Mouse (Mus musculus) lung, postnatal 0 days (tissue): ENCODE results near the gene Rgs7. TPM values are rescaled to one million over a fixed set of nuclear protein-coding genes. Genes with fewer than 3 reads are reported as not detected.

Experiments used
- ATAC-seq: fragments of 200-750 bp; cut with Nextera tagmentation; 2 replicates; pipeline ENCODE4 v1.8.0; 2017; ENCODE audit warnings: moderate library complexity
- DNase-seq: peaks from one replicate; pipeline ENCODE4 v3.0.0-alpha.2; 2016; ENCODE audit warnings: low spot score
- H3K27ac ChIP-seq: fragments of 300-500 bp; sonication (generic); 2 replicates; pipeline ENCODE4 v1.5.1; 2014; ENCODE audit warnings: antibody characterized with exemption, mild to moderate bottlenecking, low read length, mixed read lengths
- H3K27me3 ChIP-seq: fragments of 300-500 bp; sonication (generic); replicated peaks from 2 replicates; pipeline ENCODE4 v1.6.1; 2014; ENCODE audit warnings: low read length, mixed read lengths; ENCODE audit not compliant: insufficient read depth
- H3K36me3 ChIP-seq: fragments of 300-500 bp; sonication (generic); 2 replicates; pipeline ENCODE4 v1.6.1; 2014; ENCODE audit warnings: low read length, mixed read lengths; ENCODE audit not compliant: insufficient read depth
- H3K4me1 ChIP-seq: fragments of 300-500 bp; sonication (generic); 2 replicates; pipeline ENCODE4 v1.6.1; 2014; ENCODE audit warnings: antibody characterized with exemption, low read depth, low read length, mixed read lengths; ENCODE audit not compliant: insufficient read depth
- H3K4me2 ChIP-seq: fragments of 300-500 bp; sonication (generic); replicated peaks from 2 replicates; pipeline ENCODE4 v1.6.1; 2014; ENCODE audit warnings: low read depth, mild to moderate bottlenecking, low read length, moderate library complexity, mixed read lengths
- H3K4me3 ChIP-seq: fragments of 300-500 bp; sonication (generic); 2 replicates; pipeline ENCODE4 v1.5.1; 2014; ENCODE audit warnings: low read depth, low read length
- H3K9ac ChIP-seq: fragments of 300-500 bp; sonication (generic); replicated peaks from 2 replicates; pipeline ENCODE4 v1.6.1; 2014; ENCODE audit warnings: low read depth, mild to moderate bottlenecking
- H3K9me3 ChIP-seq: fragments of 300-500 bp; sonication (generic); 2 replicates; pipeline ENCODE4 v1.6.1; 2016; ENCODE audit warnings: low read length, mixed read lengths
- CTCF ChIP-seq: IDR thresholded peaks from 2 replicates; pipeline ENCODE4 v1.5.1; 2016; ENCODE audit warnings: antibody characterized with exemption, mild to moderate bottlenecking
- EP300 ChIP-seq: IDR thresholded peaks from 2 replicates; pipeline ENCODE4 v1.6.1; 2016; ENCODE audit warnings: antibody characterized with exemption, mild to moderate bottlenecking, control low read depth
- WGBS: fragments of 180-500 bp; shearing (Covaris S2); extraction: QIAGEN DNeasy Blood & Tissue Kit; methylation state at CpG from one replicate; pipeline ENCODE4 v1.1.7; 2014; 5-methylcytosine and 5-hydroxymethylcytosine counted together
- polyA plus RNA-seq: library from polyadenylated mRNA; unstranded; fragments of >200 nt; fragmentation: Nextera tagmentation; extraction: Ambion mirVana; gene quantifications from 2 replicates; pipeline ENCODE4 v1.2.1, GENCODE M21; 2015

Gene Rgs7
- polyA plus RNA-seq, 1 experiment from 2014 or later = 0.20 TPM

DNA sequence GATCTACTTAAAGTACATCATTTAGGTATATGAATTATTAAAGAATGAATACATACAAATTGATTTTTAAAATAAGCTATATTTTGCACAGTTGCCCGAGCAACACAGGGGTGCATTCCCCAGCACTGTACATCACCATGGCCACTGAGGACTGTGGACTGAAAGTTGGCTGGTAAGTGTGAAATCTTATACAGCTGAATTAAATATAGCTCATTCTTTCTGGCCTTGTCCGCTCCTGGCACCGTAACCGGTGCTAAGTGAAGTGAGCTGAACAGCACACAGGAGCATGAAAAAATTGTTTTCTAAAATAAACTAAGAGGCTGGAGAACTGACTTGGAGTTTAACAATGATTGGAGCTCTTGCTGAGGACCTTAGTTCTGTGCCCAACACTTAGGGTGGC is 71.4 kb downstream of the Rgs7 start:
- DNase-seq (no peak), ATAC-seq (no peak)
- TF ChIP-seq EP300 = no peak
- TF ChIP-seq CTCF = no peak
- Histone ChIP-seq H3K4me2 (no peak overlapping the region), H3K4me1 (no peaks in the 10 kb centered on the region), H3K9ac (no peak overlapping the region), H3K27ac (no peak overlapping the region), H3K36me3 (no peaks in the 10 kb centered on the region), H3K27me3 (no peaks in the 10 kb centered on the region), H3K4me3 (no peak overlapping the region), H3K9me3 (no peaks in the 10 kb centered on the region)
- WGBS = 86% methylated on average over 4 of the region's 4 CpGs

DNA sequence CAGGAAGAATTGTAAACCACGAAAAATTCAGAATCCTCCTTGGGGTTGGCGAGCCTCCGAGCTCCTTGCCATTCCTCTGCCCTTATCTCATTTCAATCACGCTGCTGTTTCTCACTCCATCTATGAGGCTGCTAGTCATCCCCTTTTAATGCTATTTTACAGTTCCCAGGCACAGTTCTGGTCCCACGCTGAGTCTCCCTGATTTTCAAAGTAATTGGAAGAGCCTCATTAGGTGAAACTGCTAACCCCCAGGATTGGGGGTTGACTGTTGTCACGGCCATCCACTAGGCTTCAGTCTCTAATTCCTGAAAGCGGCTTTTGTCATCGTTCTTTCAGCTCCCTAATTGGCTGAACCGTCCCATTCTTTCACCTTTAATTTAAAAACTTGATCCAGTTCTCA is 76.6 kb downstream of the Rgs7 start:
- Histone ChIP-seq H3K27me3 (no peaks in the 10 kb centered on the region), H3K4me3 (no peak overlapping the region), H3K9me3 (no peaks in the 10 kb centered on the region), H3K4me2 (no peak overlapping the region), H3K27ac (no peak overlapping the region), H3K4me1 (no peaks in the 10 kb centered on the region), H3K36me3 (no peaks in the 10 kb centered on the region), H3K9ac (no peak overlapping the region)
- WGBS = 69% methylated on average over 9 of the region's 9 CpGs
- DNase-seq (no peak), ATAC-seq (no peak)
- TF ChIP-seq EP300 (no peak), CTCF (no peak)

DNA sequence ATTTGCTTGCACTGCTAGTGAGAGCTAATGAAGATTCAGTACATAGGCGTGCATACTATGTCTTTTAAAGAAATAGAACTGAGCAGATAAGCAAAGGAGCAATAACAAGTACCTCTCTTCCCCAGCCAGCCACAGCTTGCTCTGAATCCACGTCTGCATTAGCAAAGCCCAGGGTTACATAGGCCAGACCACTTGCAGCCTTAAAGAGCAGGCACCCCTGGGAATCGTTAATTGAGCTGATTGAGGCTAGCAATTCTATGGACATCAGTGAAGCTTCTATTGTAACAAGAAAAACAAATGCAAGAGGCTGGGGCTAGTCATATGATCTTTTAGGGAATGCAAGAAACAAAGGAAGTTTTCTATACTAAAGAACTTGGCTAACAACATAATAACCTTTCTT is 81.9 kb downstream of the Rgs7 start:
- no peak overlapping the region for H3K4me2 ChIP-seq
- no peaks in the 10 kb centered on the region for H3K4me1 ChIP-seq
- WGBS = 44% methylated on average over 3 of the region's 3 CpGs
- H3K9me3 ChIP-seq = no peaks in the 10 kb centered on the region
- H3K27ac ChIP-seq = no peak overlapping the region
- DNase-seq = no peak
- H3K9ac ChIP-seq = no peak overlapping the region
- no peak overlapping the region for H3K4me3 ChIP-seq
- no peaks in the 10 kb centered on the region for H3K27me3 ChIP-seq
- no peak for ATAC-seq
- no peak for TF ChIP-seq CTCF
- no peak for TF ChIP-seq EP300
- H3K36me3 ChIP-seq = no peaks in the 10 kb centered on the region

DNA sequence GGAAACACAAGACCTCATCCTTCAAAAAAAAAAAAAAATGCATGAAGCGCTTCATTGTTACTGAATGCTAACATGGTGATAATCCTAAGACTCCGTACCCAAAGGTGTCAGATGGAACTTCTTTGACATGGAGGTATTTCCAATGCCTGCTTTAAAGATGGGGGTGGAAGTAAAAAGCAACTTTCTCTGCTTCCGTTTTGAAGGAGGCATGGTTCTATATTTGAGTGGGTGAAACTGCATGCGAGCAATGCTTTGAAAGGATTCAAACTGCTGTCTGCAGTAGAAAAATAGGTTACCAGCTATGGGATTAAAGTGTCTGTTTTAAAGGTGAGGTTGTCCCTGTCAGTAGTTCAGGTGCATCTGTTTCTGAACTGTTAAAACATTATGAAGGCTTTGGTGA is 100.4 kb downstream of the Rgs7 start:
- Histone ChIP-seq H3K4me2 (no peak overlapping the region), H3K4me1 (no peaks in the 10 kb centered on the region), H3K27ac (no peak overlapping the region), H3K9me3 (no peaks in the 10 kb centered on the region), H3K27me3 (no peaks in the 10 kb centered on the region), H3K36me3 (no peaks in the 10 kb centered on the region), H3K9ac (no peak overlapping the region), H3K4me3 (no peak overlapping the region)
- WGBS = 71% methylated on average over 4 of the region's 4 CpGs
- no peak for DNase-seq
- TF ChIP-seq CTCF (no peak), EP300 (no peak)
- no peak for ATAC-seq

DNA sequence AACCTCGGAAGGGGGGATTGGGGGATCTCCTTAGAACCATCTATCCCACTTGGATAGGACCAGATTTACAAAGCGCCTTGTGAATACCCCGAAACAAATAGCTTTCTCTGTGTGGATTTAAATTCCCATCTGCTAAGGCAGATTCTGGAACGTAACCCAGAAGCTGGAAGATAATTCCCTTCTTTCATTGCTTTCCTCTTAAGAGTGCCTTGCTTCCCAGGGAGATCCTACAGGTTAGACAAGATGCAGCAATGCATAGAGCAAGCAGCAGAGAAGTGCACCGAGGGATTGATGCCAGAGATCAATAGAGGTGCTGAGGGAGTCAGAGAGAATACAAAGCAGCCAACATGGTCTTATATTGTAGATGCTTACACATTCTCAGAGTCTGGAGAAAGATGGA is 103.0 kb downstream of the Rgs7 start:
- 65% methylated on average over 5 of the region's 5 CpGs for WGBS

DNA sequence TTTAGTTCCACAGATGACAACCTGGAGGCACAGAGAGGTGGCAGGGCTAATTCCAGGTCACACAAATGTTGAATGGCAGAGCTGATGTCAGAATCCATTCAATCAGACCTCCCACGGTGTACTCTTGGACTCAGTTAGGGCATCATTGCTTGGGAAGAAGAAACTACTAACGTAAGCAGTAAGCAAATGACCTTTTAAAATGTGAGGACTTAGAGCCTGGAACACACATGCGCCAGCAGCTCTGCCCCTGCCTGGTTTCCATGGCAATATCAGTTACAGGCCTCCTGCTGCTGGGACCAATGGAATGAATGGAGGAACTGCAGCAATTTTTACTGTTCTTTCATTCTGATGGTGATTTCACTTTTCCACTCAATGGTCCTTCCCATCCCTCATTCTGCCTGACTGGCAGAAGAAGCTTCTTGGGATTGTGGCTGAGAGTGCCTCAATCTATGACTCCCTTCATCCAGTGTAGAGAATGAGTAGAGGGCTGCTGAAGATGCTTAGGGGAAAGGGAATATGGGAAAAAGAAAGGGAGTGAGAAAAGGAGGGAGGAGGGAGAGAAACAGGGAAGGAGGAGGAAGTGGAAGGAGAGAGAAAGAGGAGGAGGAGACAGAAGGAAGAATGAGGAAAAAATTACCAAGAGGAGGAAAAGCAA is 106.6 kb downstream of the Rgs7 start:
- Histone ChIP-seq H3K36me3 (no peaks in the 10 kb centered on the region), H3K4me2 (no peak overlapping the region), H3K9me3 (no peaks in the 10 kb centered on the region), H3K27me3 (no peaks in the 10 kb centered on the region), H3K4me3 (no peak overlapping the region), H3K9ac (no peak overlapping the region), H3K4me1 (no peaks in the 10 kb centered on the region), H3K27ac (no peak overlapping the region)
- ATAC-seq (no peak), DNase-seq (no peak)
- 39% methylated on average over 3 of the region's 3 CpGs for WGBS
- TF ChIP-seq EP300 (no peak), CTCF (no peak)

More for the DNA sequence above, 103.0 kb downstream of the Rgs7 start:
- H3K4me3 ChIP-seq = no peak overlapping the region
- no peak overlapping the region for H3K4me2 ChIP-seq
- H3K9ac ChIP-seq = no peak overlapping the region
- TF ChIP-seq EP300 (no peak), CTCF (no peak)
- no peaks in the 10 kb centered on the region for H3K4me1 ChIP-seq
- no peak for DNase-seq
- H3K9me3 ChIP-seq = no peaks in the 10 kb centered on the region
- no peak for ATAC-seq
- no peaks in the 10 kb centered on the region for H3K36me3 ChIP-seq
- H3K27ac ChIP-seq = no peak overlapping the region
- H3K27me3 ChIP-seq = no peaks in the 10 kb centered on the region

DNA sequence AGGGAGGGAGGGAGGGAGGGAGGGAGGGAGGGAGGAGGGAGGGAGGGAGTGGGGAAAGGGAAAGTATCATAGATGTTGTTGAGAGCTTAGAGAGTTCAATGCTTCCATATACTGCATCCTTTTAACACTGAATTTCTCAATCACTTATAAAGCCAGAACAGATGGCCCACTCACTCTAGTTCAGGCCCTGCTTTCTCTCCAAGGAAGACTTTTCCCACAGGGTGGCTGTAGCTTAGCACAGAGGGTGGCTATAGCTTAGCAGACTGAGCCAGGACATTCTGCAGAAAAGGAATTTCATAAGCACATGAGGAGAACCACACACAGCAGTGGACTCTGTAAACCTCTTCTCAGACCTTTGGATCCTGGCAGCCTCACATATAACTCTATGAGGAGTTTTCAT is 119.7 kb downstream of the Rgs7 start:
- no peak for ATAC-seq
- no peak overlapping the region for H3K9ac ChIP-seq
- H3K4me1 ChIP-seq = no peaks in the 10 kb centered on the region
- no peak overlapping the region for H3K4me3 ChIP-seq
- no peaks in the 10 kb centered on the region for H3K9me3 ChIP-seq
- H3K4me2 ChIP-seq = no peak overlapping the region
- no peaks in the 10 kb centered on the region for H3K27me3 ChIP-seq
- no peak overlapping the region for H3K27ac ChIP-seq
- no peaks in the 10 kb centered on the region for H3K36me3 ChIP-seq
- TF ChIP-seq CTCF (no peak), EP300 (no peak)
- DNase-seq = no peak
